Mouse (Mus musculus): ENCODE measurements around the gene Tfam. TPM values are rescaled to one million over a fixed set of nuclear protein-coding genes. Genes with fewer than 3 reads are reported as not detected.

Tfam gene
- total RNA-seq, 2 experiments from 2014 or later, result 43.4 to 45.3 TPM

GRCm38 (mm10) chr10:71234071-71234470, 4.0 kb downstream of the Tfam start:
- intact Hi-C loops (cut with DNase I), result no loop called here
- DNase-seq, result no peak

- intact Hi-C loops (cut with DNase I), result loop anchor here (10.0 kb wide), 2 partner anchors 651 to 911 kb away; no protein-coding TSS in a partner anchor
- DNase-seq, result peak; percentile 87
These were observed 12.2 kb downstream of the Tfam start for GRCm38 (mm10) chr10:71225894-71226293.

DNA sequence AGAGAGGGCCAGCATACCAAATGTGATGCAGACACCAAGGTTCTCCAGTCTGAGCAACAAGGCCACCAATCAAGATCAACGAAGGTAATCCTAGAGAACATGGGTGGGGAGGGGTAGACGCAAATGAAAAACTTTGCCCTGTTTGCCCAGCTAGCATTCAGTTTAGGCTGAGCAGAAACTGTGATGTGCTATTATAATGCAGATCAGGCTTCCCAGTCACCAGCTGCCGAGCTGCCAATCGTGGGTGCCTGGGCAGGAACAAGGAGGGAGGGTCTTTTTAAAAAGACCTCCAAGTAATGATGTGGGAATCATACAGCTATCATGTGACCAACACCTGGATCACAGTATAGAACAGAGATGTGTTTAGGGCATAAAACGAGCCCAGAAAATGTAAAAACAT, 15.0 kb downstream of the Tfam start:
- DNase-seq, result no peak

GRCm38 (mm10) chr10:71222639-71223038, 15.4 kb downstream of the Tfam start:
- intact Hi-C loops (cut with DNase I), result loop anchor here (10.0 kb wide), 2 partner anchors 648 to 908 kb away; no protein-coding TSS in a partner anchor

More for the DNA sequence above, 15.0 kb downstream of the Tfam start:
- intact Hi-C loops (cut with DNase I), result loop anchor here (10.0 kb wide), 2 partner anchors 648 to 908 kb away; no protein-coding TSS in a partner anchor

GRCm38 (mm10) chr10:71218228-71218892, 19.7 kb downstream of the Tfam start:
- intact Hi-C loops (cut with DNase I), result loop anchor here (5.0 to 10.0 kb wide), 4 partner anchors 104 to 404 kb away; no protein-coding TSS in a partner anchor
- peak; percentile 84 for DNase-seq

More at GRCm38 (mm10) chr10:71222639-71223038, 15.4 kb downstream of the Tfam start:
- no peak for DNase-seq

- intact Hi-C loops (cut with DNase I), result loop anchor here (5.0 to 10.0 kb wide), 4 partner anchors 101 to 401 kb away; no protein-coding TSS in a partner anchor
- no peak for DNase-seq
These were observed 22.1 kb downstream of the Tfam start for GRCm38 (mm10) chr10:71215996-71216395.

GRCm38 (mm10) chr10:71201512-71201911, 36.6 kb downstream of the Tfam start:
- intact Hi-C loops (cut with DNase I), result no loop called here

GRCm38 (mm10) chr10:71200964-71201363, 37.1 kb downstream of the Tfam start:
- DNase-seq, result no peak
- intact Hi-C loops (cut with DNase I), result no loop called here

More at GRCm38 (mm10) chr10:71201512-71201911, 36.6 kb downstream of the Tfam start:
- peak; percentile 49 for DNase-seq

DNA sequence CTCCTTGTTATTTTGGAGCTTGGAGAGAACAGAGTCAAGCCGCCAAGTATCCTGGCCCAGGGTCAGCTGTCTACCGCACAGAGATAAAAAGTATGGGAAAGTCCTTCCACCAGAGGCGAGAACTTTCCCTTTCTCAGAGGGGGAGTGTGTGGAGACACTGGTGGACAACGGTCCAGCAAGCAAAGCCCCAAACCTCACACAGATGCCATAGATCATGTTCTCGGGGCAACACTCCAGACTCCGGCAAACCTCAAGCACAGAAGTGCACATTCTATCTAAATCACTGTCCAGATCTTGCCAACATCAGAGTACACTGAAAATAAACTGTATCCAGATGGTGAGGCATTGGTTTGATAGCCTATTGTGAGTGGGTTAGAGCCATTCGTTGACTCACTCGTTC, 39.4 kb downstream of the Tfam start:
- intact Hi-C loops (cut with DNase I), result no loop called here
- DNase-seq, result no peak

DNA sequence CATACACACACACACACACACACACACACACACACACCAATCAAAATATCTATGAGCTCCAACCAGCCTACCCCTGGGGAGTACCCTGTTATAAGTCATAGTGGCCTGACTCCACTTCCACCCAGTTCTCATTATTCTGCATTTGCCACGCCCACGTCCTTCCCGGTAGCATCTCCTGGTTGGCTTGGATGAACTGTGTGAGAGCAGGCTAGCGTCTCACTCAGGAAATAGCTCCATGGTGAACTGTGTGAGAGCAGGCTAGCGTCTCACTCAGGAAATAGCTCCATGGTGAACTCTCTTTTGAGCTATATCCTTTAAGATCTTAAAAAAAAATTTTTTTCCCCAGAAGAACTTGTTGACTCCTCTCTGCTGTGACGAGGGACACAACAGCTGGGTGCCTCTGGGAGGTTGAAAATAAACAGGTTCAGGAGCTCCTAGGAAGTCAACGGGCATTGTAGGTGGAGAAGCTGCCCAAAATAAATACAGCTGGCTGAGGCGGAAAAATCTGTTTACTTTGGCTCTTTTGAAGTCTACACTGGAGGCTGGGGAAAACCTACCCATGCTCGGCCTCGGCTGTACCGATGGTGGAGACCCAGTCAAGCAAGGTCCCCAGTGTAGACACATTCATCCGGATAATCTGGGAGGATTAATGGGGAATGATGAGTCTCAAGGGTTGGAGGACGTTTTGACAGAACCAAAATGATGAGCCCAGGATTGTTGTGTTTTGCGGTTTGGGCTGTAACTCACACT, 40.9 kb downstream of the Tfam start:
- intact Hi-C loops (cut with DNase I), result no loop called here
- DNase-seq, result no peak

DNA sequence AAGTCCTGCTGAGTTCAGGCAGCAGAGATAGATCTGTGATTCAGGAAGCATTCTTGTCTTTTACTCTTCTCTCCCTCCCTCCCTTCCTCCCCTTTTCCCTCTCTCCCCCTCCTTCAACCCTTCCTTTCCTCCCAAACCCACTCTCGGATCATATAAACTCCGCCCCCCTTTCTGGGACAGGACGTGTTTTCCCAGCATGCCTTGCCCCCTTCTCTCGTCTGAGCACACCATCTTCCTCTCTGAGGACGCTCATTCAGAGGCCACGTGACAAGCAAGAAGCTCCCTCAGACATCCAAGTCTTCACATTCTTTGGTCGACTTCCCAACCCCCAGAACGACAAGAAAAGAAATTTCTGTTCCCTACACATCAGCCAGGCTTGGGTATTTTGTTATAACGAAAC, 42.6 kb downstream of the Tfam start:
- no peak for DNase-seq
- intact Hi-C loops (cut with DNase I), result no loop called here

- intact Hi-C loops (cut with DNase I), result no loop called here
These were observed 43.4 kb downstream of the Tfam start for GRCm38 (mm10) chr10:71194713-71195112.

GRCm38 (mm10) chr10:71193319-71193718, 44.8 kb downstream of the Tfam start:
- intact Hi-C loops (cut with DNase I), result no loop called here
- DNase-seq, result no peak

More at GRCm38 (mm10) chr10:71194713-71195112, 43.4 kb downstream of the Tfam start:
- DNase-seq, result no peak

- intact Hi-C loops (cut with DNase I), result no loop called here
- no peak for DNase-seq
These were observed 45.2 kb downstream of the Tfam start for GRCm38 (mm10) chr10:71192886-71193285.

DNA sequence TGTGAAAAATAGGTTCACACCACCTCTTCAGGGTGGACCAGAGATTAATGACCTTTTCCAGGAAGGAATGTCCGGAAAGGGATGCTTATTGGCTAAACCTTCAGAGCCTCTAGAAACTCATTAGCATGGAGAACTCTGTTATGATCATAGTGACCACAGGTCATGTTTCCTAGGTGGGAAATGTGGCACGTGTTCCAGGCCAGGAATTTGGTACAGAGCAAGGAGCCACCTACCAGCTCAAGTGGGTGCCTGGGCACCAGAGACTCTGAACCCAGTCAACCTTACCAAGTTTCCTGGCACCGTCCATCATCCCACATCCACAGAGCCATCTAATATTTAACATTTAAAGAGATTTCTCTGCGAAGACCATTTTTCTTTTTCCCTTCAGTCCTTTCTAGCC, 49.4 kb downstream of the Tfam start:
- intact Hi-C loops (cut with DNase I), result no loop called here
- DNase-seq, result no peak

GRCm38 (mm10) chr10:71185059-71185458, 53.0 kb downstream of the Tfam start:
- intact Hi-C loops (cut with DNase I), result no loop called here

DNA sequence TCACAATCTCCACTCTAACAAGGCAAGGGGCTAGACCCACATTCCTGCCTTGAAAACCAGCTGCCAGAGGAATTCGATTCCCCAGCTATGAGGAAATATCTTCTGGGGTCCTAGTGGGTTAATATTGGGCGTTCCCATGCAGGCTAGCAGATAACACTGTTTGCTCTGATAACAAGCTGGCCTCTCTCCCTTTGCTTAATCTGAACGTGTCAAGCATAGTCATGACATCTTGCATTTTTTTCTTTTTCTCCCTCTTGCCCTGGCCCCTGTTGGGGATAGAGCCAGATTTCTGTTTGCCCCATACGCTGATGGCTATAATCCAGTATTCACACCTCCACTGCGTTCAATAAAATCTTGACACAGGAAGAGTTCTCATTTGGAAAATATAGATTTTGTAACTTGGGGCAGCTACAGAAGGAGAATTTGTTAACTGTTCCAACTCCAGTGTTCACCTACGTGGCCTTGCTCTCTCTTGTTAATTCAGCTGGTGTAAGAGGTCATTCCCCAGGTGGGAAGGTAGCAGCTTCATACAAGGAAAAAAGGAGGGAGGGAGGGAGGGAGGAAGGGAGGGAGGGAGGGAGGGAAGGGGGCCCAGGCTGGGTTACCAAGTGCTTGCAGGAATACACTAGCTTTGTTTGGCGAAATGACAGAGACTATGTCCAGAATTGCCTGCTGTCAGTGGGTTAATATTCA, 54.6 kb downstream of the Tfam start:
- no peak for DNase-seq
- intact Hi-C loops (cut with DNase I), result no loop called here

More at GRCm38 (mm10) chr10:71185059-71185458, 53.0 kb downstream of the Tfam start:
- no peak for DNase-seq

- intact Hi-C loops (cut with DNase I), result no loop called here
- no peak for DNase-seq
These were observed 56.1 kb downstream of the Tfam start for GRCm38 (mm10) chr10:71181931-71182330.

DNA sequence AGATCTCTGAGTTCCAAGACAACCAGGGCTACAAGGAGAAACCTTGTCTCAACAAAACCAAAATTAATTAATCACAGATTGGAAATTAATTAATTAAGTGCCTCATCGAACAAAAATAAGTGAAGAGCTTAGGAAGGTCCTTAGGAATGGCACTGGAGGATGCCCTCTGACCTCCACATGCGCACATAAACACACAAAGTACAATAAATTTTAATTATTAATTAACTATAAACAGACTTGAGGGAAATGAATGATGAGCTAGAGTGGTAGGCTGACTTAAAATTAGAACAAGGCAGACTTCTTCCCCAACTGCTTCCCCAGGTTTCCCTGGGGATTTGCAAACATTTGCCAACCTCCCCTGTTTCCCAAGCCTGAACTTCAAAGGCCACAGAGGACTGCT, 57.0 kb downstream of the Tfam start:
- DNase-seq, result no peak
- intact Hi-C loops (cut with DNase I), result no loop called here

DNA sequence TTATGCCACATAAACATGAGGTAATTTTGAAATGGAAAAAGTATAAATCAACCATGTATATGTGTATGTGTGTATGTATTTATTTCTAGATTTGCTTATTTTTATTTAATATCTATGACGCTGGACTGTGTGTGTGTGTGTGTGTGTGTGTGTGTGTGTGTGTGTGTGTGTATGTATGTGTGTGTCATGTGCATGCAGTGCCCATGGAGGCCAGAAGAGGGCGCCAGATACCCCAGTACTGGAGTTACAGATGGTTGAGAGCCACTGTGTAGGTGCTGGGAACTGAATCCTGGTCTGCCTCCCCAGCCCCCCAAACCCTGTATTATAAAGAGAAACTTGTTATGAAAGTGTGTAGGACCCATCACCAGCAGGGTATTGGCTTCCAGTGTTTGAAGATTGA, 58.0 kb downstream of the Tfam start:
- DNase-seq, result no peak
- intact Hi-C loops (cut with DNase I), result no loop called here

GRCm38 (mm10) chr10:71177201-71177600, 60.9 kb downstream of the Tfam start:
- intact Hi-C loops (cut with DNase I), result no loop called here
- DNase-seq, result no peak
